Mouse (Mus musculus): ENCODE data around the gene Dusp18. TPM values are rescaled to one million over a fixed set of nuclear protein-coding genes. Genes with fewer than 3 reads are reported as not detected.
"Not testable (repeated sequence)": the region's sequence is repeated elsewhere in the genome, so short reads cannot be mapped to it uniquely, and the experiment has no call there.

Gene Dusp18
- total RNA-seq, 2 experiments from 2014 or later, result 28.3 to 48.8 TPM

DNA sequence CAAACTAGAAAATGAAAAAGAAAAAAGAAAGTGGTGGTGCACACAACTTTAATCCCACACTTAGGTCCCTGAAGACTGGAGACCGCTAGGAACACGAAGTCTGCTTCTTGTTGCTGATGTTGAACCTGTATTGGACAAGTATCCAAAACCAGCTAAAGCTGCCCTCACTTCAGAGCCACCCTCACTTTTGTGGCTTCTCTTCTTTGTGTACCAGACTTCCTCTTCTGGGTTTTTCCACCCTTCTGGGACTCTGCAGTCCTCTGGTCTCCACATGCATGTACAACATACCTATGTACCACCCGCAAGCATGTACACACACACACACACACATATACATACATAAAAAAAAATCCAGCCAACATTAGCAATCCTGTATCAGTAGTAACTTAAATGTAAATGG lies 11.3 kb upstream of the Dusp18 start:
- no peak for DNase-seq
- intact Hi-C loops (cut with DNase I), result loop anchor here (5.0 to 10.0 kb wide), 2 partner anchors 34 to 169 kb away; no protein-coding TSS in a partner anchor

DNA sequence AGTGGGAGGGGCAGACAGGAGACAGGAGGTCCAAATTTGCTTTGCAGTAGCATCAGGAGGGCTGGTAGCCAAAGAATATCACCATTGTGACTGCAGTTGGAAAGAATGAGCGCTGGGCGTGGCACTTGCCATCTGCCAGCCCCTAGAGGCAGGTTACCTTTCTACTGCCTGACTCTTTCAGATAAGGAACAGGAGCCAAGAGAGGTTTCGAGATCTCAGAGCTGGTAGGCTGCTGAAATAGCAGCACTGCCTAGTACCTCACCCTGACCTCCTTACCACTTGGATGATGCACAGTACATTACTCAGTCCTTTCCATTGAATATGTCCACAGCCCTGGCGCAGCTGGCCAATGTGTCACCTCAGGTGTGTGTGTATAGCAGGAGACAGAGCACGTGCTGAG lies 7.7 kb upstream of the Dusp18 start:
- intact Hi-C loops (cut with DNase I), result loop anchor here (10.0 kb wide), 1 partner anchor 173 kb away; no protein-coding TSS in a partner anchor
- no peak for DNase-seq

DNA sequence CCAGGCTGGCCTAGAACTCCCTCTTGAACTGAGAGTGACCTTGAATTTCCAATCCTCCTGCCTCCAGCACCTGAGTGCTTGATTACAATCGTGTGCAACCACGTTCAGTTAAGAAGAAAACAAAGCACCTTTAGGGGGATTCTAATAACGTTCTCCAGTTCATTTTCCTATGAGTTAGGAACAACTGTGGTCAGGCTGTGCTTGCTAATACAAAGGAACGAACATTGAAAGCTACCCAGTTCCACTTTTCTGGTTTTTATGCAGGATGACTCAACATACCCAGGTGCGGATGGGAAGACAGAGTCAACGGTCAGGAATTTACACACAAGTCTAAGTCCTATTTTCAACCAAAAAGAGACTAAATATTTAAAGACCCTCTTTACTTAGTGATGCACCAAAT lies 1.1 kb upstream of the Dusp18 start:
- intact Hi-C loops (cut with DNase I), result loop anchor here (2.0 kb wide), 1 partner anchor 17 kb away; no protein-coding TSS in a partner anchor
- DNase-seq, result no peak

DNA sequence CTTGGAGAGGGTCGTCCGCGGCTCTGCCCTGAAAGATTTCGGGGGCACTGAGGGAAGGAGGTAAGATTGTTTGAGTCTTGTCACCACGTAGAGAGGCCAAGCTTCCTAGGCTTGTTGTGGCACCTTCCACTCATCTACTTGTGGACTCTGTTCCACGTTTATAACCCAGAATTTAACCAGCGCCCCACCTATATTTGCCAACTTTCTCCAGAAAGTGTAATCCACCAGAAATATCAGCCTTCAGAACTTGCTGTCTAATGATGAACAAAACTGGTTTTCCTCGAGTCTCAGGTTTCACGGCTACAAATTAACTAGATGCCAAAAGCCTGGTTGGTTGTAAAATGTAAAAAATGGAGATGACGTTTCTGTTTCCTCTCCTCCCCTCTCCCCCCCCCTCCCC lies 418 bp downstream of the Dusp18 start:
- no peak for DNase-seq
- intact Hi-C loops (cut with DNase I), result loop anchor here (2.0 kb wide), 1 partner anchor 15 kb away; no protein-coding TSS in a partner anchor

DNA sequence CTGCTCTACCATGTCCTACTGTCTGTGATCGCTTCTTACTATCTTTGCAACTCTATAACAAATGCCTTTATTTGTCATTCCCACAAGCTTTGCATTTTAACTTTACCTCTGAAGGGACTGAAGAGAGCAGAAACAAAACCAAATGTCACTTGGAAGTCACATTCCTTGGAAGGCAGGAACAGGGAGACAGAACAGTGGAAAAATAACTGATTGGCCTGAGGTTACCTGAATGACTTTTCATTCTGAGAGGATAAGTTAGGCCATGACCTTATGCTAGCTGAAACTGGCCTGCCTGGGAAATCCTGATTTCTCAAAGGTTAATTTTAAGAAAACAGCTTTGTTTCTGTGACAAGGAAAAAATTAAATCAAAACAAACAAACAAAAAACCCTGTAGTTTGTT lies 893 bp downstream of the Dusp18 start:
- no peak for DNase-seq
- intact Hi-C loops (cut with DNase I), result loop anchor here (2.0 kb wide), 1 partner anchor 15 kb away; no protein-coding TSS in a partner anchor

DNA sequence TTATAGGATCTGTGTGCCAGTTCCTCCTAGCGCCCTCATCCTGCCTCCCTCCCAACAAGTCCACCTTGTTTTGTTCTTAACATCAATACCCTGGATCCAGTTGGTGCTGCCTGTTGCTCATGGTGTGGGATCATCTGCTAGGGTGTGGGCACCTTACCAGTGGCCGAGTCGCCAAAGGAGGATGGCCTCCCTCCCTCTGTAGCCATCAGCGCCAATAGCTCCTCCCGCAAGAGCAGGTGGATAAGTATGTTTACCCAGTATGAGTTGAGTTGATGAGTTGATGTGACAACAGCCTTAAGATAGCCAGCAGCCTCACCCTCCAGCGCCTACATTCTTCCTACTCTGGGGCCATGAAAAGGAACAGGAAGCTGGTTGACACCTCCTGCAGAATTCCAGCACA lies 5.3 kb downstream of the Dusp18 start:
- intact Hi-C loops (cut with DNase I), result no loop called here
- no peak for DNase-seq

DNA sequence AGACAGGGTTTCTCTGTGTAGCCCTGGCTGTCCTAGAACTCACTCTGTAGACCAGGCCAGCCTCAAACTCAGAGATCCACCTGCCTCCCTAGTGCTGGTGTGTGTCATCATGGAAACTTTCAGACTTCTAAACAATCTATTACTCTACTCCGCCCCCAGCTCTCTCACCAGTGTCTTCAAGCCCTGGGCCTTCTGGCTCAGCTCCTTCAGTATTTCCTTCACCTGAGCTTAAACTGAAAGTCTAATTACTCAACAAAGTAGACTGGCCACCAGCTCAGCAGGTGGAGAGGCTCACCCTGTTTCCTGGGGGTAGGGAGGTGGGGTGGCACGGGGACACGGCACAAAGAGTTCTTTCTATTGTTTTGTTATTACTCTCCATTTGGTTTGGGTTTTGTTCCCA lies 7.5 kb downstream of the Dusp18 start:
- no peak for DNase-seq

DNA sequence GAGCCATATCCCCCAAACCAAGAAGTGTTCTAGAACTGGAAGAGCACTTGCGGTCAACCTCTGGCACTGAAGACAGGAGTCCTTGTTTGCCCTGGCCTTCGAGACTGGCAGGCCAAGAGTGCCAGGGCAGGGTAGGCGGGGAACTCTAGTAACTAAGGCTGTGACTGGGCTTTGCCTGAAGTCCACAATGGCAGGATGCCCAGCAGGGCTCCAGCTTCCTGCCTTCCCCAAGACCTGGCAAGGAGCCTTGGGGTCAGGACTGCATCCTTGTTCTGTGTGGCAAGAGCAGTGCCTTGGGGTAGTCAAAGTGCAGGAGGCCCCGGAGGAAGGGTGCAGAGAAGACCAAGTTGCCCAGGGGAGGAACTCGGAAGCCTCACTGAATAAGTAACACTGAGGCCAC lies 8.0 kb downstream of the Dusp18 start:
- intact Hi-C loops (cut with DNase I), result no loop called here

More for the DNA sequence above, 7.5 kb downstream of the Dusp18 start:
- intact Hi-C loops (cut with DNase I), result no loop called here

DNA sequence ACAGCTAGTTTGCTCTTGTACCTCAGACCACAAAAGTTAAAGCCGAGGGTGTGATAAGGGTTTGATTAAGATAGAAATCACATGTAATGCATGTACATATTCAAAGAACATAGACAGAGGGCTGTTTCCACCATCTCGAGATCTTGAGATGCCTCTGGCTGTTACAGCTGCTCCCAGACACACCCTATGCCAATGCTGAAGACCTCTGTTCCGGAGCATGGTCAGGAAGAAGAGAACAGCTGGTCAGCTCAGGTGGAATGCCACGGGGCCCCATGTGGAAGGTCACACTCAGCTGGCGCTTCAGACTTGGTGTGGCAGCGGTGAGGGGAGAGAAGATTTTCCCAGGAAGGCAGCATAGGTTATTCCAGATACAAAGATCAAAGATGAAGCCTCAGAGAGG lies 9.6 kb downstream of the Dusp18 start:
- intact Hi-C loops (cut with DNase I), result no loop called here
- DNase-seq, result no peak

More for the DNA sequence above, 8.0 kb downstream of the Dusp18 start:
- peak; percentile 60 to 62 for DNase-seq

DNA sequence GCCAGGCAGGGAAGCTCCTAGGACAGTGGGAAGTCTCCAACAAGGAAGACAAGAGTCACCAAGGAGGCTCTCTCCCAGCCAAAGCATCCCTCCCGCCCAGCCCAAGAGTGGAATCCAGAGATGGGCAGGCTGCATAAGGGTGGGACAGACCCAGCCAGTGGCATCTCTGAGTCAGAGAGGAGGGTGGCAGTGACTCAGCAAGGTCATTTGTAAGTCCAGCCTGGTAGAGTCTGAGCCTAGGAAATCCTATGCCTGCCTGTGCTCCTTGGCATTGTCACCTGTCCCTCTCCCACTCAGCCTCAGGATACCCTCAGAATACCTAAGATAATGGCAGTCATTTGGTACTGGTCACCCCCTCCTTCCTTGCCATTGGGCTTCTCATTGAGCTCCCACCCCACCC lies 10.4 kb downstream of the Dusp18 start:
- DNase-seq, result no peak

DNA sequence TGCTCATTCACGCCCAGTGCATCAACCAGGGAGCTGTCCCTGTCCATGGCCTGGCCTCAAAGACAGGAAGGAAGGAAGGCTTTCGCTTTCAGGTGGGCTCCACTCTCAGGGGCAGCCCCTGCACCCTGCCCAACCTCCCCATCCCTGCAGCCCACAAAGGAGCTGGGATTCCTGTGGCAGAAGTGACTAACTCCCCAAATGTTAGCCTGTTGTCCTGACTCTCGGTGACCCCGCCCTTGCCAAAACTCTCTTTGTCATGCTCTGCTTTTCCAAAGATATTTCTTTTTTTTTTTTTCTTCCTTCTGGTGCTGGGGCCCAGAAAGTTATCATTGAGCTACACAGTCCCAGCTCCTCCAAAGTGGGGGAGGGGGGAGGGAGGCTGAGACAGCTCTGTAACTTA lies 14.2 kb downstream of the Dusp18 start:
- intact Hi-C loops (cut with DNase I), result no loop called here
- DNase-seq, result no peak

More for the DNA sequence above, 10.4 kb downstream of the Dusp18 start:
- intact Hi-C loops (cut with DNase I), result no loop called here

DNA sequence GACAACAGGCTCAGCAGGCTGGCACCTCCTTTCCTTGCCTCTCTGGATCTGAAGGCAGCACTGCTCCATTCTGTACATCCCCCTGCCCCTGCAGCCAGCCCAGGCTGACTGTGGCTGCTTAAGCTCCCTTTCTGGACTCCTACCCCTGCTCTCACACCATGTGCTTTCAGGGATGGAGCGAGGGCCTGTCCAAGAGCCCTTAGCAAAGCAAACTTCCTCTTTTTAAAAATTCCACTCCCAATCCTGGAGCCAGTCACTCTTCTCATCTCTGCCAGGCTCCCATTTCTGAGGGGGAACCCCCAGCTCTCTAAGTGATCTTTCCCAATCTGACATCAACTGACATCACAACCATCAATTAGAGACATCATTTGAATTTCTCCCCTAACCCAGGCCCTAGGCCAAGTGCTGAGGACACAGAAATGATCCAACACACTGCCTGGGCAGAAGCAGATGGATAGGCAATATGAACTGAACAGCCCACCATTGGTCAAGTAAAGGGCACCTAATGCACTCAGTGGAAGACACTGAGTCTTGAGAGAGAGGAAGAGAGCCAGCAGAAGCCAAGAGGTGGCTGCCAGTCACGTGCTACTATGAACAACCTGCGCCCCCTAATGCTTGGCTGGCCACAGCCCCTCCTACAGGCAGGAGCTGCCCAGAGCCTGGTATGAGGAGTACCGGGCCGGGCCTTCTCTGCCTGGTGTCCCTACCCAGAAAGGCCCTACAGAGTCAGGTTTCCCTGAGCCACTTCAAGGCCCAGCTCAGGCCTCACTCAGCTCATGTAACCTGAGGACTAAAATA lies 15.7 kb downstream of the Dusp18 start:
- DNase-seq, result no peak
- intact Hi-C loops (cut with DNase I), result loop anchor here (2.0 to 10.0 kb wide), 2 partner anchors 16 to 376 kb away; partner anchors contain the start of genes 4921536K21Rik and Dusp18

DNA sequence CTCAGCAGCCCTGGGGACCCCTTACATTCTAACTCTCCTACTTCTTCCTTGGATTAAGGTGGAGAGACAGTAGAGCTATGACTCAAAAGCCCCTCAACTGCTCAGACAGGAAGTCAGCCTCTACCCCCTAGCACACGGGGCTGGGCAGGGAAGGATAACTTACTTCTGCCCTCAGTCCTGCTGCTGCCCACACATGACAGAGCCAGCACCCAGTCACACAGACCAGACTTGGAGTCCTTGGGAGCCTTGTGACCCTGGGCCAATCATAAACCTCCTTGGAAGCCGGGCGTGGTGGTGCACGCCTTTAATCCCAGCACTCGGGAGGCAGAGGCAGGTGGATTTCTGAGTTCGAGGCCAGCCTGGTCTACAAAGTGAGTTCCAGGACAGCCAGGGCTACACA lies 16.4 kb downstream of the Dusp18 start:
- intact Hi-C loops (cut with DNase I), result loop anchor here (2.0 to 10.0 kb wide), 2 partner anchors 17 to 377 kb away; partner anchors contain the start of genes 4921536K21Rik and Dusp18
- DNase-seq, result not testable (repeated sequence)

DNA sequence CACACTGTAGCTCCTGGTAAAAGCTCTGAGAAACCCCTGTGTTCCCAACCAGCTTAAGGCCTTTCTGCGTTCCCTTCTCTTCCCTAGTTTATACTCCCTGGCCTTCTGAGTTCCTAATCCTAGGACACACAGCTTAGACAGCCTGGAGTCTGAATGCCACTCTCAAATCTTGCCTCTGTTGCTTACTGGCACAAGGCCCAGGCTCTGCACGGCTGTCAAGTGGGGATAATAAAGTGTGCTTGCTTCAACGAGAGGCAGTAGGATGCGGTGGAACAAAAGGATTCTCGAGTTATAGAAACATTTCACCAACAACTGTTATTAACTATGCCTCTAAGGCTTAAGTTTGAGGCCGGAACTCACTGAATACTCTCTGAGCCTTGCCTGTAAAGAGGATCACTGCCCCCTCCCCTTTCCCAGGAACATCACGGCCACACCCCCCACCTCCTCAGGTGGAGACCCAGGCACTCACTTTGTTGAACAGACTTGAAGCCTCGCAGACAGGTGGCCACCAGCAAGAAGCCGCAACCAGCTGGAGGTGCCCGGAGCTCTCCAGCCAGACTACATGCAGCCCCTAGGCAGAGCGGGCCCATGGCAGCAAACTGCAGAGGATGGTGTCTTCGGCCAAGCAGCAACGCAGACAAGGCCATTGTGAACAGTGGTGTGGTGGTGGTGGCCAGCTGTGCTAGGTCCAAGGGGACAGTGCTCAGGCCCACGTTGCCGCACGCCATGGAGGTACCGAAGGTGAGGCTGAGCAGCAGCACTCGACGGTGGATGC lies 17.2 kb downstream of the Dusp18 start:
- peak in 1 of 2 experiments; percentile 18 for DNase-seq
- intact Hi-C loops (cut with DNase I), result loop anchor here (10.0 kb wide), 1 partner anchor 377 kb away; no protein-coding TSS in a partner anchor

DNA sequence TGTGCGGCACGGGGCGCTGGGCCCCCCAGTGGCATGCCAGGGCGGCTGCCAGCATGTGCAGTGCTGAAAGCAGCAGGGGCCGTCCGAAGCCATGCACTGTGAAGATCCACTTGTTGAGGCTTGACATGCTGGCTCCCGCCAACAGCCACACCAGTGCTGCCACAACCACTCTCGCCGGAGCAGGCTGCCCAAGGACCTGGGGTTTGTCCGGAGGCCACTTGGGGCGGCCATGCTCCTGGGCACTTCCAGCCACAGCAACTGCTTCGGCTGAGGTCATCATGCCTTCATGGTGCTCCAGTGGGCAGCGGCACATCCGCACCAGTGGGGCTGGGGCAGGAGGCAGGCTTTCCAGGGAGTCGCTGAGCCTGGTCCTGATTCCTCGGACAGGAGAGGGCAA lies 17.8 kb downstream of the Dusp18 start:
- DNase-seq, result peak; percentile 24 to 53
- intact Hi-C loops (cut with DNase I), result loop anchor here (10.0 kb wide), 1 partner anchor 378 kb away; no protein-coding TSS in a partner anchor

DNA sequence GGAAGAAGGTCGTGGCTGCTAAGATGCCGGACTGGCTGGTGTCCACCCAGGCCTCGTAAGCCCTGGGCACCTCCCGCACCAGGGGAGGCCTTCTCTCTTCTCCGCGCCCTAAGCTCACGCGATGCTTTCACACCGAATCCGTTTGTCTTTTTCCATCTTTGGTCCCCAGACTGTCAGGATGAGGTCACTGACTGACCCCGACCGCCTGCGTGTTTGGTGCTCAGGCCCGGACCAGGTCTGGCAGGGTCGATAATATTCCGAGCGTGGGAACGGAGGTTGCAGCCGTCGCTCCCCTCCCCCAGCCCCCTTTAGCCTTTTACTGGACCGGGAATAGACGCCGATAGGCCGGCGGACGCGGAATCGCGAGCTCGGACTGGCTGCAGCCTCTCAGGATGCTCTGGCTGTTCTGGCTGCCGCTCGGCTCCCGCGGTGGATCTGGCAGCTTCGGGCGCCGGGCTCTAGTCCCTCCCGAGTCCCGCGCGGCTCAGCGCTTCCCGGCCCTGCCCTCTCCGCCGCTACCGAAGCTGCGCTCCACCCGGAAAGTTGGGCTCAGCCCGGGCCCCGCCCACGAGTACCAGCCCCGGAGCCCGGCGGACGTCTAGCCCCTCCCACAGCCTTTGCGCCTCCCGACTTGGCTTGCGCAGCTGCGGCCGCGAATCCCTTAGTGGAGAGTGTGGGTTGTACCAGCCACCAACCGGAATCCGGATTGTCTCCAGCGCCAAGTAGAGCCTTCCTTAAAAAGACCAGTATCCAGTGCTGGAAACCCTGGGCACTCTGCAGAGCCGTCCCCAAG lies 18.5 kb downstream of the Dusp18 start:
- DNase-seq, result peak; percentile 93 to 94
- intact Hi-C loops (cut with DNase I), result loop anchor here (10.0 kb wide), 1 partner anchor 379 kb away; no protein-coding TSS in a partner anchor

DNA sequence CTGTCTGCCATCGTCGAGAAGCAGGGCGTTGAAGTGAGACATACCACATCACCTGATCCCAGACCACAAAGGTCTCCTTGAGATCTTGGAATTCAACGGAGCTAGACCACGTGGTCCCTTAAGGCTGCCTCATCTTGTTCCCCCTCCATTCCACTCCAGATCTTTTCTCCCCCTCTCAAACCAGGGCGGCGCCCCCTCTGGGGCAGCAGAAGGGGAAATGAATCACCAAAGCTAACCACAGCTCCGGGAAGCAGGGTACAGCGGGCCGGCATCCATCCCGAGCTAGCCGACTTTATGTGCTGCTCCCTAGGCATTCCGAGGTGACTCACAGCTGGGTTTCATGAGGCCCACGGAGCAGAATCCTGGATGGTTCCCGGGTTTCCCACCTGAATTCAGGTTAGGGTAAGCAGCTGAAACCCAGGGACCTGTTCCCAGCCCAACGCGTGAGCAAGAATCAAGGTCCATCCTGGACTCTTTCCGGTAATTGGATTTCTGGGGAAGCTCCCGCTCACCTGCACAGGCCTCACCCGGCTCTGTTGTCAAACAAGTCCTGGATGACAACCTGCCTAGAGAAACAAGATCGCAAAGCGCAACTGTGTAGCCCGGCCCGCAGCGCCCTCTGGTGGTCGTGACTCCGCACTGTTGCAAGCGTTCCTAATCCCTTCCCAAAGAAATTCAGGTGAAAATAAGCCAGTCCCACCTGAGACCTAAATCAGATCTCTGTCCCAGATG lies 19.2 kb downstream of the Dusp18 start, which contains the start of gene Slc35e4:
Slc35e4 (minus strand) TSS at position 556 of the 732 bp plus-strand sequence.
- intact Hi-C loops (cut with DNase I), result loop anchor here (10.0 kb wide), 1 partner anchor 379 kb away; no protein-coding TSS in a partner anchor
- DNase-seq, result peak; percentile 85 to 92

DNA sequence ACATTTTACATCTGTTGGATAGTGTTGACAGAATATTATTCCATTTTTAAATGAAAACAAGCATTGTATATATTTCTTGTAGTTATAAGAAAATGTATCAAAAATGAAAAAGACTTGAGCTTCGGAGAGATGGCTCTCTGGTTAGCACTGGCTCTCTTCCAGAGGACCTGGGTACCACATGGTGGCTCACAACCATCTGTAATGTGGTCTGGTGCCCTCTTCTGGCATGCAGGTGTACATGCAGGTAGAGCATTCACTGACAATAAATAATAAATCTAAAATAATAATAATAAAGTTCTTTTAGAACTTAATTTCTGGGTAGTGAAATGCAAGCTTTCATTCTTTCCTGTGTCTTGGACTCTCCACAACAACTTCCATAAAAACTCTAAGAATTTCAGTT lies 23.7 kb downstream of the Dusp18 start:
- intact Hi-C loops (cut with DNase I), result loop anchor here (5.0 to 10.0 kb wide), 2 partner anchors 36 to 384 kb away; no protein-coding TSS in a partner anchor
- no peak for DNase-seq

DNA sequence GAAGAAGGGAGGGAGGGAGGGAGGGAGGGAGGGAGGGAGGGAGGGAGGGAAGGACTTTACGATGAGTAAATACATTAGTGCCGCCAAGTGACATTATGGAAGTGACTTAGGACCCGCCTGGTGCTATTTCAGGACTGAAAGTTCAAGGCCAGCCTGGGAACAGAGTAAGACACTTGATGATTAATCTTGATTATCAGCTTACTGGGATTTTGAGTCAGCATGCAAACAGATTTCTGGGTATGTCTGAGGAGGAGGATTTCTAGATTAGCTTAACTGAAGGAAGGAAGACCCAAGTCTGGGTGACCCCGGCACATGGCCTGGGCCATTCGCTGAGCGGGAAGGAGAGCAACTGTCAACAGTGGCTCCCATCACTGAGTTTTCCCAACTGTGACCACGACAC lies 25.4 kb downstream of the Dusp18 start:
- intact Hi-C loops (cut with DNase I), result no loop called here
- DNase-seq, result no peak

Measured in heart, postnatal 36 days (tissue).